Mouse (Mus musculus) intestine, embryonic 14.5 days (tissue): ENCODE data around the gene Slc26a3. TPM values are rescaled to one million over a fixed set of nuclear protein-coding genes. Genes with fewer than 3 reads are reported as not detected.

Experiments
- ATAC-seq: fragments of 200-750 bp; cut with Nextera tagmentation; replicated peaks from 2 replicates; pipeline ENCODE4 v1.8.0; 2017; ENCODE audit warnings: low read depth, moderate number of reproducible peaks, moderate TSS enrichment, moderate library complexity; ENCODE audit not compliant: low FRiP score, low TSS enrichment
- DNase-seq: peaks from one replicate; pipeline ENCODE4 v3.0.0-alpha.2; 2018; ENCODE audit warnings: low spot score
- H3K27ac ChIP-seq: fragments of 300-500 bp; sonication (generic); 2 replicates; pipeline ENCODE4 v1.5.1; 2014; ENCODE audit warnings: low read depth, mild to moderate bottlenecking, control low read depth
- H3K27me3 ChIP-seq: fragments of 300-500 bp; sonication (generic); replicated peaks from 2 replicates; pipeline ENCODE4 v1.6.1; 2014; ENCODE audit warnings: low read length, control low read depth; ENCODE audit not compliant: control insufficient read depth, insufficient read depth
- H3K36me3 ChIP-seq: fragments of 300-500 bp; sonication (generic); 2 replicates; pipeline ENCODE4 v1.6.1; 2014; ENCODE audit warnings: low read length, control low read depth; ENCODE audit not compliant: control insufficient read depth, insufficient read depth
- H3K4me1 ChIP-seq: fragments of 300-500 bp; sonication (generic); replicated peaks from 2 replicates; pipeline ENCODE4 v1.6.1; 2014; ENCODE audit warnings: low read length, control low read depth, mixed read lengths; ENCODE audit not compliant: control insufficient read depth, insufficient read depth
- H3K4me2 ChIP-seq: fragments of 300-500 bp; sonication (generic); 2 replicates; pipeline ENCODE4 v1.6.1; 2014; ENCODE audit warnings: low read length
- H3K4me3 ChIP-seq: fragments of 300-500 bp; sonication (generic); 2 replicates; pipeline ENCODE4 v1.5.1; 2014; ENCODE audit warnings: low read depth, low read length, control low read depth, mixed read lengths
- H3K9ac ChIP-seq: fragments of 300-500 bp; sonication (generic); 2 replicates; pipeline ENCODE4 v1.6.1; 2014; ENCODE audit warnings: mild to moderate bottlenecking, low read length
- H3K9me3 ChIP-seq: fragments of 300-500 bp; sonication (generic); 2 replicates; pipeline ENCODE4 v1.6.1; 2016; ENCODE audit warnings: low read length, control low read depth; ENCODE audit not compliant: control insufficient read depth
- WGBS: fragments of 180-500 bp; shearing (Covaris S2); extraction: QIAGEN DNeasy Blood & Tissue Kit; methylation state at CpG from one replicate; pipeline ENCODE4 v1.1.7; 2014; 5-methylcytosine and 5-hydroxymethylcytosine counted together
- polyA plus RNA-seq: library from polyadenylated mRNA; unstranded; fragments of >200 nt; fragmentation: Nextera tagmentation; extraction: Ambion mirVana; gene quantifications from 2 replicates; pipeline ENCODE4 v1.2.1, GENCODE M21; 2014

Slc26a3 gene
- 0.58 and 0.99 TPM in 2 replicates for polyA plus RNA-seq

- Histone ChIP-seq H3K27ac (no peak within 1 kb of the TSS), H3K4me3 (no peak within 1 kb of the TSS), H3K9me3 (no peaks in the 10 kb centered on the region), H3K36me3 (no peaks in the 10 kb centered on the region), H3K27me3 (no peaks in the 10 kb centered on the region), H3K4me2 (no peak within 1 kb of the TSS), H3K9ac (no peak within 1 kb of the TSS), H3K4me1 (no peaks in the 10 kb centered on the region)
- ATAC-seq = no peak
- no peak for DNase-seq
- 83% methylated on average over 3 of the region's 3 CpGs for WGBS
Observed at GRCm38 (mm10) chr12:31390571-31390970, at the start of gene Slc26a3. TSS of gene Slc26a3 (plus strand) at chr12:31390871.

GRCm38 (mm10) chr12:31350191-31350943 is 40.3 kb upstream of the Slc26a3 start:
- H3K4me1 ChIP-seq = peaks cover 13% of the 10 kb centered on the region
- DNase-seq = no peak
- peak overlapping the region; percentile 90 for H3K9ac ChIP-seq
- 23% methylated on average over 15 of the region's 15 CpGs for WGBS
- H3K9me3 ChIP-seq = no peaks in the 10 kb centered on the region
- peak overlapping the region; percentile 97 for H3K4me2 ChIP-seq
- peaks cover 27% of the 10 kb centered on the region for H3K36me3 ChIP-seq
- peak overlapping the region; percentile 71; the same call in 1 of the 2 replicates for H3K27ac ChIP-seq
- ATAC-seq = no peak
- peak overlapping the region; percentile 89 for H3K4me3 ChIP-seq
- no peaks in the 10 kb centered on the region for H3K27me3 ChIP-seq

GRCm38 (mm10) chr12:31350944-31351928 is 39.4 kb upstream of the Slc26a3 start, which contains the start of gene Dld:
TSS of gene Dld (minus strand) at chr12:31351453.
- peak; percentile 93 for DNase-seq
- H3K4me1 ChIP-seq = peaks cover 13% of the 10 kb centered on the region

GRCm38 (mm10) chr12:31366428-31366827 is 24.2 kb upstream of the Slc26a3 start:
- H3K36me3 ChIP-seq = no peaks in the 10 kb centered on the region

More at GRCm38 (mm10) chr12:31350944-31351928, 39.4 kb upstream of the Slc26a3 start, which contains the start of gene Dld:
- Histone ChIP-seq H3K27me3 (no peaks in the 10 kb centered on the region), H3K9ac (peak within 1 kb of the TSS; percentile 90), H3K9me3 (no peaks in the 10 kb centered on the region), H3K36me3 (peaks cover 27% of the 10 kb centered on the region), H3K4me3 (peak within 1 kb of the TSS; percentile 89), H3K27ac (peak within 1 kb of the TSS; percentile 71), H3K4me2 (peak within 1 kb of the TSS; percentile 97)
- ATAC-seq = peak; percentile 100
- 4% methylated on average over 64 of the region's 66 CpGs for WGBS

GRCm38 (mm10) chr12:31367721-31368120 is 22.9 kb upstream of the Slc26a3 start:
- no peak for ATAC-seq
- H3K27ac ChIP-seq = no peak overlapping the region

More at GRCm38 (mm10) chr12:31366428-31366827, 24.2 kb upstream of the Slc26a3 start:
- ATAC-seq (no peak), DNase-seq (no peak)
- no peaks in the 10 kb centered on the region for H3K27me3 ChIP-seq
- 48% methylated on average over 3 of the region's 3 CpGs for WGBS
- no peaks in the 10 kb centered on the region for H3K9me3 ChIP-seq
- H3K9ac ChIP-seq = no peak overlapping the region
- no peaks in the 10 kb centered on the region for H3K4me1 ChIP-seq
- no peak overlapping the region for H3K4me2 ChIP-seq
- no peak overlapping the region for H3K4me3 ChIP-seq
- H3K27ac ChIP-seq = no peak overlapping the region

GRCm38 (mm10) chr12:31369118-31369517 is 21.6 kb upstream of the Slc26a3 start:
- WGBS = 64% methylated on average over 1 of the region's 1 CpGs
- Histone ChIP-seq H3K27me3 (no peaks in the 10 kb centered on the region), H3K9me3 (no peaks in the 10 kb centered on the region), H3K9ac (no peak overlapping the region), H3K36me3 (no peaks in the 10 kb centered on the region), H3K4me1 (no peaks in the 10 kb centered on the region), H3K4me2 (no peak overlapping the region), H3K4me3 (no peak overlapping the region), H3K27ac (no peak overlapping the region)
- ATAC-seq = no peak
- DNase-seq = no peak

More at GRCm38 (mm10) chr12:31367721-31368120, 22.9 kb upstream of the Slc26a3 start:
- H3K4me1 ChIP-seq = no peaks in the 10 kb centered on the region
- H3K36me3 ChIP-seq = no peaks in the 10 kb centered on the region
- WGBS = 80% methylated on average over 5 of the region's 5 CpGs
- H3K27me3 ChIP-seq = no peaks in the 10 kb centered on the region
- no peak overlapping the region for H3K4me2 ChIP-seq
- H3K9ac ChIP-seq = no peak overlapping the region
- H3K4me3 ChIP-seq = no peak overlapping the region
- no peak for DNase-seq
- H3K9me3 ChIP-seq = no peaks in the 10 kb centered on the region

GRCm38 (mm10) chr12:31369656-31370055 is 21.0 kb upstream of the Slc26a3 start:
- no peaks in the 10 kb centered on the region for H3K4me1 ChIP-seq
- H3K27ac ChIP-seq = no peak overlapping the region
- H3K9ac ChIP-seq = no peak overlapping the region
- DNase-seq (no peak), ATAC-seq (no peak)
- 75% methylated on average over 7 of the region's 7 CpGs for WGBS
- H3K4me3 ChIP-seq = no peak overlapping the region
- no peaks in the 10 kb centered on the region for H3K36me3 ChIP-seq
- H3K4me2 ChIP-seq = no peak overlapping the region
- H3K27me3 ChIP-seq = no peaks in the 10 kb centered on the region
- no peaks in the 10 kb centered on the region for H3K9me3 ChIP-seq

- H3K9me3 ChIP-seq = no peaks in the 10 kb centered on the region
- peaks cover 6% of the 10 kb centered on the region; the same call in 1 of the 2 replicates for H3K4me1 ChIP-seq
- WGBS = 33% methylated on average over 9 of the region's 9 CpGs
- no peak overlapping the region for H3K9ac ChIP-seq
- no peaks in the 10 kb centered on the region for H3K36me3 ChIP-seq
- DNase-seq = peak; percentile 66
- no peak overlapping the region for H3K27ac ChIP-seq
- no peaks in the 10 kb centered on the region for H3K27me3 ChIP-seq
- ATAC-seq = peak; percentile 54; the same call in 1 of the 2 replicates
- no peak overlapping the region for H3K4me3 ChIP-seq
- H3K4me2 ChIP-seq = no peak overlapping the region
Observed at GRCm38 (mm10) chr12:31374603-31375282, 15.9 kb upstream of the Slc26a3 start.
